Mouse (Mus musculus): ENCODE measurements around the gene Lcn6. TPM values are rescaled to one million over a fixed set of nuclear protein-coding genes. Genes with fewer than 3 reads are reported as not detected.

Lcn6 gene
- not detected for total RNA-seq (2023)

DNA sequence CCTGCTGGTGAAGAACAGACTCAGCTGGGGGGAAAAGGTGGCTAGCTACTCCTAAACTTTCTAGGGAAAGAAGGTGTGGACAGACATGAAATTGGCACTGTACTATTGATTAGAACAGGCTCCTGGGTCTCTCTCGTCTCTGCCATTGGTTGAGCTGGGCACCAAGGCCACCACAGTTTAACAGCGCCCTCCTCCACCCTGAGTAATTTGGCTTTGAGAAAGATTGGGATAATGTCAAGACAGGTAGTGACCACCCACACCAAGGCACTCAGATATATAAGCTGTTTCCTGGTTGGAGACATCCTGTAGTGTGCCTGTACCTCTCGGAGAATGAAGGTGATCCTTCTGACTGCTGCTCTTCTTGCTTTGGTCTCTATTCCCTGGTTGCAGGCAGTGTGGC is at the start of gene Lcn6:
TSS of gene Lcn6 (plus strand) at position 301 of the 400 bp plus-strand sequence.

GRCm38 (mm10) chr2:25627811-25628210 is 48.8 kb upstream of the Lcn6 start, which contains the start of gene Fcna:
Gene Fcna, minus strand, starts transcription at chr2:25628030.

GRCm38 (mm10) chr2:25652902-25653301 is 23.7 kb upstream of the Lcn6 start, which contains the start of gene Lcn8:
Gene Lcn8, plus strand, starts transcription at chr2:25653120.

DNA sequence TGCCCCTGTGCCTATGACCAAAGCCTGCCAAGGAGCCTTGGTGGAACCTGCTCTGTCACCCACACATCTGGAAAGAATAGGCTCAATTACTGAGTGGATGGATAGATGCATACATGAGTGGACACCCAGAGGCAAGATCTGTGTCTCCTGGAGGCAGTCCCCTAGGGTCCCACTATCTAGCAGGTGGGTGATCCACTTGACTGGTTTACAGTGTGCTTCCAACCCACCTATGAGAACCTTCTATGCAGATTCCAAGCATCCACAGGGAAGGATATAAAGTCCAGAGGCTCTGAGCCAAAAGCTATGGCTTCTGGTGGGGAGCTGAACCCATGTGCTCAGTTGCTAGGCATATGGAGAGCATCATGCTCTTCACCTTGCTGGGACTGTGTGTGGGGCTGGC is 18.9 kb upstream of the Lcn6 start, which contains the start of gene Lcn5:
TSS of gene Lcn5 (plus strand) at position 301 of the 400 bp plus-strand sequence.

GRCm38 (mm10) chr2:25682426-25682825 is 5.8 kb downstream of the Lcn6 start, which contains the start of gene Lcn10:
Gene Lcn10, plus strand, starts transcription at chr2:25682726.

GRCm38 (mm10) chr2:25699743-25700142 is 23.2 kb downstream of the Lcn6 start, which contains the start of gene Obp2a:
Gene Obp2a, plus strand, starts transcription at chr2:25700043.

GRCm38 (mm10) chr2:25706643-25707481 is 30.3 kb downstream of the Lcn6 start, which contains the start of gene Bmyc:
Gene Bmyc, plus strand, starts transcription at chr2:25706739.

Other genes with a start within 250 kb of the Lcn6 start
- gene Abca2, start 248.1 kb upstream of the Lcn6 start, total RNA-seq (2023): 80.3 TPM
- gene Clic3, start 219.9 kb upstream of the Lcn6 start, total RNA-seq (2023): not detected
- gene Paxx, start 215.7 kb upstream of the Lcn6 start, total RNA-seq (2023): 83.0 TPM
- not detected for gene Ptgds, start 206.7 kb upstream of the Lcn6 start, total RNA-seq (2023)
- not detected for gene Lcn12, start 182.9 kb upstream of the Lcn6 start, total RNA-seq (2023)
- 60.4 TPM for gene Fbxw5, start 176.0 kb upstream of the Lcn6 start, total RNA-seq (2023)
- not detected for gene C8g, start 175.1 kb upstream of the Lcn6 start, total RNA-seq (2023)
- 40.5 TPM for gene Traf2, start 129.8 kb upstream of the Lcn6 start, total RNA-seq (2023)
- 100 TPM for gene Edf1, start 118.9 kb upstream of the Lcn6 start, total RNA-seq (2023)
- gene Mamdc4, start 101.9 kb upstream of the Lcn6 start, total RNA-seq (2023): 2.0 TPM
- 18.9 TPM for gene Phpt1, start 101.6 kb upstream of the Lcn6 start, total RNA-seq (2023)
- gene Ajm1, start 95.0 kb upstream of the Lcn6 start, total RNA-seq (2023): 0.70 TPM
- 115 TPM for gene Rabl6, start 68.3 kb upstream of the Lcn6 start, total RNA-seq (2023)
- not detected for gene Ccdc183, start 59.1 kb upstream of the Lcn6 start, total RNA-seq (2023)
- 0.80 TPM for gene Tmem141, start 54.8 kb upstream of the Lcn6 start, total RNA-seq (2023)
- gene Fcna, start 48.8 kb upstream of the Lcn6 start, total RNA-seq (2023): 2.1 TPM
- not detected for gene Lcn8, start 23.7 kb upstream of the Lcn6 start, total RNA-seq (2023)
- not detected for gene Lcn5, start 18.8 kb upstream of the Lcn6 start, total RNA-seq (2023)
- gene Lcn10, start 5.9 kb downstream of the Lcn6 start, total RNA-seq (2023): not detected
- gene Obp2a, start 23.3 kb downstream of the Lcn6 start, total RNA-seq (2023): not detected
- 16.7 TPM for gene Bmyc, start 30.0 kb downstream of the Lcn6 start, total RNA-seq (2023)
- not detected for gene Obp2b, start 60.2 kb downstream of the Lcn6 start, total RNA-seq (2023)
- gene Lcn3, start 88.8 kb downstream of the Lcn6 start, total RNA-seq (2023): not detected
- not detected for gene Lcn11, start 100.2 kb downstream of the Lcn6 start, total RNA-seq (2023)
- gene Gm13539, start 105.5 kb downstream of the Lcn6 start, total RNA-seq (2023): not detected
- gene Glt6d1, start 139.1 kb downstream of the Lcn6 start, total RNA-seq (2023): not detected
- gene Lcn9, start 146.4 kb downstream of the Lcn6 start, total RNA-seq (2023): not detected
- gene Sohlh1, start 170.5 kb downstream of the Lcn6 start, total RNA-seq (2023): not detected
- not detected for gene Kcnt1, start 186.9 kb downstream of the Lcn6 start, total RNA-seq (2023)

All from CD8-positive naive resting alpha-beta T cell, adult 57 days (primary cell).